Mouse (Mus musculus): Measurements from ENCODE around the gene Ankrd39.

GRCm38 (mm10) chr1:36580384-36581207 is 33.4 kb upstream of the Ankrd39 start:
- TF ChIP-seq CTCF (IDR thresholded peaks at IDR 0.05; ENCODE audit: low read depth, low read length) (no peak), POLR2A (IDR thresholded peaks at IDR 0.05; ENCODE audit: insufficient read depth, low read length) (no peak)

Measured in ES-Bruce4 (cell line).